Mouse (Mus musculus) right cerebral cortex, adult 2 months (tissue): ENCODE measurements around the gene Cwc27.
A peak's percentile ranks its signal among the peaks of the same experiment; 100 is the strongest.

ENCODE experiments used
- DNase-seq, 2 experiments: peaks; one replicate each; pipeline ENCODE4 v3.0.0; 2021 to 2022; ENCODE audit warnings: low spot score in 2 of 2

The Cwc27 gene

DNA sequence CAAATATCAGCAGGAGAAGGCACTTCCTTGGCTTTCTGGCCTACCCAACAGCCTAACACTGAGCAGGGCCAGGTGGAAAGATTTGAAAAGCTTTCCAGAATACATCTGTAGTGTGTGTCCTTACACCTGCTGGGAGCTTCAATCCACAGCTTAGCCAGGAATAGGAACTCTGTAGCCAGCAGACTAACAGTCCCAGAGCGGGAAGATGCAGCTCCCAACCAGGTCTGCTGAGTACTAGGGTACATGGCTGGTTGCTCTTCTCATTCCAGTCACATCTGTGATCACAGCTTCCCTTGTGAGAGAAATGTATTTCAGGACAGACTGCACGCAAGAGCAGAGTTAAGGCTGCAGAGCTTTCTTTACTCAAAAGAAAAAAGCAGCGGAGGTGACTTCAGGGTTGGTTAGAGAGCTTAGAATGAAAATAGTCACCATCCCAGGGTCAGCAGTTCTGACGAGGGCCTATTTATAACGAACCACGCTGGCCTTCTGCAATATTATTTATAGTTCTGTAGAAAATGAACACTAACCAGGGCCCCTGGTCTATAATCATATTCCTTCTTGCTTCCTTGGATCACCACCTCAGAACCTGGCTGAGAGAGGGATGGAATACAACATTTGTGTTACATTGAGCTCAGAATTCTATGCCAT lies 171.0 kb downstream of the Cwc27 start:
- no peak for DNase-seq

DNA sequence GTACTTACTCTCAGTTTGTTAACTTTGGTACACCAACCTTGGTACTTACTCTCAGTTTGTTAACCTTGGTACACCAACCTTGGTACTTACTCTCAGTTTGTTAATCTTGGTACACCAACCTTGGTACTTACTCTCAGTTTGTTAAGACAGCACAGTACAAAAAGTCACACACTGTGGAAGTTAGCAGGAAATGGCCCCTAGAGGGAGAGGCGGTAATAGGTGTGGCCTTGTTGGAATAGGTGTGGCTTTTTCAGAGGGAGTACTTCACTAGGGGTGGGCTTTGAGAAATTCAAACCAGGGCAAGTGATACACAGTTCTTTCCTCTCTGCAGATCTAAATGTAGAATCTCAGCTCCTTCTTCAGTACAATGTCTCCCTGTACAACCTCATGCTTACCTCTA lies 172.8 kb downstream of the Cwc27 start:
- DNase-seq: no peak

DNA sequence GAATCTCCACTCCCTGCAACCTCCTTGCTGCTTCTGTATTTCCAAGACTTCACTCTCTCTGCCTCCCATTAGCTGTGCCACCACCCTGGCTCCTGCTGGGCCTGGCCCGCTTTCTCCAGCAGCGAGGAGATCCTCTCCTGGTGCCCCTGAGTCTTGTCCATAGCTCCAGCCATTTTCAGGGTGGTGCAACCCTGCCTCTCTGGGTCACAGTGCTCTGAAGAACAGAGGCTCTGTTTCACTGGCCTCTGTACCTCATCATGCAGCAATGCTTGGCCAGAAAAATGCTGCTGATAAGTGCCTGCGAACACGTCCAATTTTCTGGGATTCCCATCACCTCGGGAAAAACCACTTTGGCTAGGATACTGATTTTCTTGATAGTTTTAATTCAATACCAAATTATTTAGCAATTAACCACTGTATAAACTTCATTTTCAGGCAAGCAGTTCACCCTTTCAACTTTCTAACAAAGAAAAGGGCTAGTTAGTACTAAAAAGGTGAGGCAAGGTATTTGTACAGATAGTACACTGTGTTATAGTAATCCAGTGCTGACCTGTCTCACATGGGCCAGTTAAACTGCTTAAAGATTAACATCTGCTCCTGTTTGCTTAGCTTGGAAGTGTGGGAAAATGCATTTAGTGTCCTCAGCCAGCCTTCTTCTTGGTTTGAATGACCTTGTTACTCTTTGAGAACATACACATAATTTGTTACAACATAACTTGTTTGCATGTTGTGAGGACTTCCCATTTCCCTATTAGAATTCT lies 176.1 kb downstream of the Cwc27 start:
- no peak for DNase-seq

DNA sequence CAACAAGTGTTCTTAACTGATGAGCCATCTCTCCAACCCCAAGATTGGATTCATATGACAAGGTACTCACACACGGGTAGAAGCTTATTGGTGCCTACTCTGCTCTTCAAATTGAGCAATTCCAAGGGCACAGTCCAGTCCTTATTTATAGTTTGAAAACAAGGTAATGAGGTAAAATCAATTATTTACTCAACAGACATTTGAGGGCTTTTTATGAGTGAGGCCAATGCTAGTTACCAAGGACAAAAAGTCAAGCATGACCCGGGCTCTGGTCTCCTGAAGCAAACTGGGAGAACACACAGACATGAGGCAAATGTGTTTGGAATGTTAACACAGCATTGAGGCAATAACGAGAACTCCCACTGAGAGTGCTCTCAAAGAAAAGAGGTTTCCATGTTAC lies 178.0 kb downstream of the Cwc27 start:
- no peak for DNase-seq

DNA sequence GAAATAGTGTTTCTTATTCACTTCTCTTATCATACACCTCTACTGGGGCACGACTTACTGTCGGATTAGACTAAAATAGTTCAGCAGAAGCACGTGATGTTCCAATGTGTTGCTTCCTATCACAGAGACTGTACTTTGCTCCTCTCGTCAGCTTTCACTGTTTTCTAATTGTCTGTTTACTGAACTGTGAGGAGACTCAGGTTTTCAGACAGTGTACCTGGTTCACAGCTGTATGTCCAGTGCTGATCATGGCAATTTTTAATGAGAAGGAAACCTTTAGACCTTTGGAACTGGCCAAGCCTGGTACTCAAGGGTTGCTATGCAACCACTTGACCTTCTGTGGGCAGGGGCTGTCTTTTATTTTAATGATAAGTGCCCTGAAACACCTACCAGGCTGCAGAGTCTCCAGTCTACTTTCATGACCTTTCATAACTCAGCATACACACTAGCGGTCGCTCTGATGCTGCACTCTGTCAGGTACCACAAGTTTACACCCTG lies 180.9 kb downstream of the Cwc27 start:
- DNase-seq: no peak

DNA sequence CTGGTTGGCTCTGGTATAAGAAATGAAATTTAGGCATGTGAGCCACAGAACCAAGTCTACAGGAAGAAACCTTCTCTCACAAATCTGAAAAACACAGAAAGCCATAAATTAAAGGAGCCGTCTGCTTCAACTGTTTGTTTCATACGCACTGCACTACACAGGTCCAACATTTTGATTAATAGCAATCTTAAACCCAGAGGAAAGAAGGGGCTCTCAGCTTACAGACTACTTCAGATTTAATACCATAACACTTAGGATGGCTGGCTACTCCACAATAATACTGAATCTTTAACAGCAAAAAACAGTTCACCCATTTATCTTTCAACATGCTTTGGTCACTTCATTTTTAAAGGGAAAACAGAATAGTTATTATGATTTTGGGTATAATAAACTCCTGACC lies 182.2 kb downstream of the Cwc27 start:
- no peak for DNase-seq

DNA sequence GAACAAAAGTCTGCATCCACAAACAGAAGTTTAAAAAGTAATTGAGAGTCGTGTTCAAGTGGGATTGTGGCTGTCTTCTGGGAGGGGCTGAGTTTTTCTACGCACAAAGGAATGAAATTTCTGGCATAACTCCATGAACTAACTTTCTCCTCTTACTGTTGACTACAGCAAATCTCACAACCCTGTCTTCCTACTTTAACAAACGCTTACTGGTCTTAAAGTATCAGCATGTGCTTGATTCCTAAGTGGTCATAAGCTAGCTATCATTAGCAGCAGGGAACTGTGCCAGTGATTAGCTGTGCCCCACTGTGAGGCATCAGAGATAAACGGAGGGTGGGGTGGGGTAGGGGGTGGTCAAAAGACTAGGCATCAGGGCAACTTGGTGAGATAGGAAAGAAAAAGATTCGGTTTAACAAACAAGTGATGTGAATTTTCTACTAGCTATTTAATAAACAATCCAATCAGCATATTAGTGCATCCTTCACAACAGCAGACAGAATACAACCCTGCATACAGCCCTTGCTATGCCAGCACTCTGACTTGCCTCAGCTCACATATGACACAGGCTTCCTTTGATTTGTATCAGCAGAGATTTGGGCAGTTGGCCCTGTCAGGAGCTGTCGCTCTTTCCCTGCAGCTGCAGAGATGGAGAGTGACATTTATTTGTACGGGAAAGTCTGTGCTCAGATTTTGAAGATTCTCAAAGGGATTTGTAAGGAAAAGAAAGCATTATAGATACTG lies 184.3 kb downstream of the Cwc27 start:
- no peak for DNase-seq

DNA sequence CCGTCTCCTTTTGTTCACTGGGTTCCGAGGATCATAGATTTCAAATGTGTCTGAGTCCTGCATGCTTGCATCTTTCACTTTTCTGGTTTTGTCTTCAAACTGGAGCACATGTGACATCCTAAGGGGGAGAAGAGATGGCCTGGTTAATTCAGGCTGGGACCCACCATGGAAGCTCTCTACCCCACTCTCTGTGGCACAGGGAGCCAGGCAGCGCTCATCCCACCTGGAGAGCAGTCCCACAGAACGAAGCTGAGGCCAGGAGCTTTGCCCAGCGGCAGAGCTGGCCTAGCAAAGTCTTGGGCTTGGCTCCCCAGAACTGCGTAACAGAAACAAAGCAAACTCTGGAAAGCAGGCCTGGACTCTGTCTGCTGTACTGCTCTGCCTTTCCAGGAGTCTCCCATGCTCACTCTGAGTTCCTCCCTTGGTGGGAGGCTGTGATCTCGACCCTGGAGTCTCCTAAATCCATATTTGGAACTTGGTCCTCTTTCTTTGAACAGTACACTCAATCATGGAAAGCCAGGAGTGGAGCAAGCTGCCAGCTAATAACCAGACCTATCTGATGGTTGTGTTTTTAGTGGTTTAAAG lies 185.2 kb downstream of the Cwc27 start:
- DNase-seq: no peak

DNA sequence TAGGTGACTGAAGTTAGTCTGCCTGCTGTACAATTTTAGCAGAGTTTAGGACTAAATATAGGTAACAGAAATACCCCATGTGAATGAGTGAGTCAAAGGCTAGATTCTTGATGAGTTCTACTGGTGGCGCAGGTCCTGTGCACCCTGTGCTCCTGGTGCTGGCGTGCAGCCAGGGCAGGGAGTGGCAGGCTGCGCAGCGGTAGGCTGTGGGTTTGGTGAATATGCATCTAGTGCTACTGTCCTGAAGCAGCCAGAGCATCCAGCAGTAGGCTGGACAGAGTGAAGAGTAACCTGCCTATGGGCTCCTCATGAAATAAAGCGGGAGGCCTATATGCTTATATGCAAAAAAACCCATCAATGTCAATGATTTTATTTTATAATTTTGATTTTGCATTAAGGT lies 186.1 kb downstream of the Cwc27 start:
- no peak for DNase-seq

DNA sequence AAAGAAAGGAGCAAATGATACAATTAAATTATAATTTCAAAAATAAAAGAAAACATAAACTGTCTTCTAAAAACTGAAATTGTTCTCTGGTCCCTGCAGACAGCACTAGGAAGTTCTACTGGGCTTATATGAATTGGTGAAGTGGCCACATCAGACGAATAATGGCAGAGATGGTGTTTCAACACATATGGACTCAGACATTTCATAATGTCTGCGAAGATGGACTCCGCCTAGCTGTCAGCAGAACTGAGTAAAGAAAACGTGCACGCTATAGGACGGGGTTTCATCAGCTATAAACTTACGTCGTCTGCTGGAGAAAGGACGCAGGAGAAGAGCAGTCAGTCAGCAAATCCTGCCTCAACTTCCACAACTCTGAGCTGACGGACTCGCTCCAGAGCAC lies 187.3 kb downstream of the Cwc27 start:
- DNase-seq: no peak

DNA sequence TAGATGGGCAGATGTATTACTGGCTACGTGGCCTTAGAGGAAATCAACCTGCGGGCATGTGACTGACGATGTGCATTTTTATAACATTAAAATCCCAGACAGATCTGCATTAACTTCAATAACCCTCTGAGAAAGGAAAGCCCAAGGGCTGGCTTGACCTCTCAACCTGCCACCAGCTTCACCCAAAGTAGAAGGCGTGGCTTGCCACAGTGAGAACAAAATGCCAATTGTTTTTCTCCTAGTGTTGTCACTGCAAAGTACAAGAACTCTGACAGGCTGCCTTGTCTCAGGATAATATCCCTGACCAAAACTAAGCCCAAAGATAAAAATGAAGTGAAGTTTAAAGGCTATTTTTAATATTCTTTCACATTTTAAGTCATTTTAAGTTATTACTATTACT lies 188.9 kb downstream of the Cwc27 start:
- no peak for DNase-seq

DNA sequence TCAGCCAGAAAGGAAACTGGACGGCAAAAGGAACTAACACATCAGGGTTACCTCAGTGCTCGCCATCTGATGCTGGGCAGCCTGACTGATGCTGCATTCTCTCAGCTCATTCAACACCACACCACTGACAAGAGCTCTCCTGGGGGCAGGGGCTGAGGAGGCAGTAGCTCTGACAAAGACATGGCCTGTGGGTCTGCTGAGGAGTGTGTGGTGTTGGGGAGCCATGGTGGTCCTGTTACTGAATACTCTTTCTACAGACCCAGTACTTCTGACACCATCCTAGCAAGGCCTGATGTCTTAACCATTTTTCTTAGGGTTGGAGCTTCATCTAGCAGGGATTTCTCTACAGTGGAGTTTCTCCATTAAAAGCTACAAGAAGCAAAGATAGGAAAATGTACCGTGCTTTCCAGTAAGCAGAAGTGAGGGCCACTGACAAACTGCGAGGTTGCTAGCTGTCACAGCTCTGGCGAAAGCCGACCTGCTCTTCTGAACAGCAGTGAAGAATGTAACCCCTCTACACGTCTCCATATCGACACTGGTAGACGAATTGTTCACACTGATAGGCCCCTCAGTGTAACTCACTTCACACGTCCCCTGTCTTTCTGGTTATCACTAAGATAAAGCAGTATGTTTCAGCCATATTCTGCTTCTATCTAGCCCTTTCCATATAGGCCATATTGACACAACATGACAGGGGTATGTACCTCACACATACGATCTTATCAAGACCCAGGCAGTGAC lies 189.6 kb downstream of the Cwc27 start:
- no peak for DNase-seq

DNA sequence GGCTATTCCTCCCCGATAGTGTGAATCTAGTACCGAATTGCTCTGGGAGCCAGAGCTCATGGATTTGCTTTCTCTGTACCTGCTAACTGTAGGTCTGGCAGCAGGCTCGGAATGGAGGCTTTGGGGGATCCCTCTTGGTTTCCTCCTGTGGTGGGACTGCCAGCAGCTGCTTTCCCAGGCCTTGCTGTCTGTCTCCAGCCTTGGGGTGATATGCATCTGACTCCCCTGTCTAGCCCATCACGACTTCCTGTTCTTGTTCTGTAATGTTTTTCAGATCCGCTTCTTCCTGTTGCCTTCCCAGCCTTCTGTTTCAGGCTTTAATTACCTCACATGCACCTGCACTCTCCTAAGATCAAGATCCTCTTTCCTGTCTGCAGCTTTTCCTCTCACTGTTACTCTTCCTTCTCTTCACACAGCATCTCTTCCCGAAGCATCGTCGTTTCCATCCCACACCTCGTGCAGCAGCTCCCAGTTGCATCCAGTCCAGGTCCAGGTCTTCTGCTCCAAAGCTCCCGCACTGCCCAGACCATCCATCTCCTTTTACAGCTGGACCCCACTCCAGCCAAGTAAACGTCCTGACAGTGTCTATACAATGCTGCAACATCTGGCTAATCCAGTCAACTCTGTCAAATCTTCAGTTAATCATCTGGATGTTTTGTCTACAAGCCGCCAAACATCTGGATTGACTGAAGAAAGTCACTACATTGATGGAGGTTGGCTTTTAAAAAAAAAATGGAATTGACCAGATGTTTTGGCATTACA lies 193.6 kb downstream of the Cwc27 start:
- no peak for DNase-seq

DNA sequence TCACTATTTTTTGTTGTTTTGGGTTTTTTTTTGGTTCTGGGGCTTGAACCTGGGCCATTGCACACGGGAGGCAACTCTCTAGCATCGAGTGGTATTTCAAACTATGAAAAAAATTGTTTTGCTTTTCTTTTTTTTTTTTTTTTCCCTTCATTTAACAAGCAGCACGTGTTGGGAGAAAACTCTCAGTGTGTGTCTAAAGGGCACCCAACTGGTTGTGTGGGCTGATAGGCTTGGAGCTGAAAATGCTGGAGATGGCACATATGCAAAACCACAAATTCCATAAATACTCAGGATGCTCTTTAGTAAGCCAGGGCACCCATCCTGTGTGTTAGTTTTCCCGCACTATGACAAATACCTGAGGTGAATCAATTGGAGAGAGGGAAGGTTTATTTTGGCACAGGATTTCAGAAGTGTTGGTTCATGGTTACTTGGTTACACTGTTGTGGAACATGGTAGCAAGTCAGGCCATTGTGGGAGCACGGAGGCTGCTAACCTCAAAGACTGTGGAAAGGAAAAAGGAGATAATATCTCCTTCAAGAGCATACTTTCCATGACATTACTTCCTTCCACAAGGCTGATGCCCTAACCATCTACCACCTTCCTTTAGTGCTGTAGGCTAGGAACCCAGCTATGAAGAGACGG lies 194.7 kb downstream of the Cwc27 start:
- DNase-seq: no peak

DNA sequence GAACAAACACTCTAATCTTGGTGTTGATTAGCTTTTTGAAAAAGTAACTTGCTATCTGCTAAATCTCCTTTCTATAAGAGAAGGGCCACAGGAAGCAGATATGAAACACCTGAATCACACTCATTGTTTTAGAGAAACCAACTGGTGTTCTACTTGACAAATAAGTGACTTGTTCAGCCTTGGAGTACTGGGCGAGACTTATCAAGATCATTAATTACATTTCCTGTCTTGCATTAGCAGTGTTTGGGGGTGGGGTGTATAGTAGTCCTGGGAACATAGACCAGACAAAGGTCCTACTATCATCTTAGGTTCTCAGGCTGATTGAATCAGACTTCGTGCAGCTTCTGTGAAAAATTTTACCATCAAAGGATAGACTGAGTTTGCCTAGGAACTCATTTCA lies 196.5 kb downstream of the Cwc27 start:
- no peak for DNase-seq

DNA sequence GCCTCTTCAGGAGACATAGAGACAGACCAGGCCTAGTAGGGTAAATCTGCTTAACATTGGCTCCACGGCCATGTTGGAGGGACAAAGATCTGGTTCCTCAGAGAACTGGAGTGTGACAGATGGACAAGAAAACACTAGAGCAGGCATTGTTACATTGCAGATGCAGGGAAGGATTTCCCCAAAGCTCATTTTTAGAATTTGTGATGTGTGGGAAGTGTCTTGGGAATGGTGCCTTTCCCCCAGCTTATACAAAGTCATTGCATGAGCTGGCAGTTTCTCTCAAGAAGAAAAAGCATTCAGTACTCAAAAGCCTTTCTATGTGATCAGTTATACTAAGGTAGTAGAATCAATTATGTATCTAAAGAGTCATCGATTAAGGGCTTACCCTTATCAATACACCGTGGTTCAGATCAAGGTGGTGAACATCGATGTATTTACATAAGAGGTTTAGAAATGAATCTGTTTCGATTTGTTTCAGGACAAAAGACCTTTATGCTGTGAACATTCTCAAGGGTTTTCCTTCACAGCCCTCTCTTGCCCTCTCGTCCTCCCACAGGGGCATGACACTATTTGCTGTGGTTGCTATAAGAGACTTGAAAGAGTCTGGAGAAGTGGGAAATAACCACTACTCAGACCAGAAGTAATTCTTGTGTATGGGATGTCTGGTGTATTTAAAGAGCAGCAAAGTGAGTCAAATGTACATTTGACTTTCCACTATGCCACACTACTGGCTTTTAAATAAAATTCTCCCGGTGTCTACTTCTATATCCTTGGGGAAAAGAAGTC lies 197.2 kb downstream of the Cwc27 start:
- DNase-seq: peak; percentile 41

DNA sequence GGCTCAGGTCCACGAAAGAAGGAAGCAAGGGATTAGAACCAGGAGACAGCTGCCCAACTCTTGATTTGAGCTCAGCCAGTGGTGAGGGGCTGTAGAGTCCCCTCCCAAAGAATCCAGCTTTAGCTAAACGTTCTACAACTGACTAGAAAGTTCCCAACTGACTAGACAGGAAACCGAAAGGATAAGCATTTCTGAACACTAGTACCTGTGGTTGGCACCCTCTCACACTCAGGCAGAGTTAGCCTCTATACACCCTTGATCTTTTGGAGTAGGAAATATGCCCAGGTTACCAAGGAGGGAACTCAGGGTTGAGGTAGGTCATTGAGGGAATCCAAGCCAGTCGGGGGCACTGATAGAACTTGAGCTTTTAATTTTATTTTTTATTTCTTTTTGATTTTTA lies 199.7 kb downstream of the Cwc27 start:
- no peak for DNase-seq

DNA sequence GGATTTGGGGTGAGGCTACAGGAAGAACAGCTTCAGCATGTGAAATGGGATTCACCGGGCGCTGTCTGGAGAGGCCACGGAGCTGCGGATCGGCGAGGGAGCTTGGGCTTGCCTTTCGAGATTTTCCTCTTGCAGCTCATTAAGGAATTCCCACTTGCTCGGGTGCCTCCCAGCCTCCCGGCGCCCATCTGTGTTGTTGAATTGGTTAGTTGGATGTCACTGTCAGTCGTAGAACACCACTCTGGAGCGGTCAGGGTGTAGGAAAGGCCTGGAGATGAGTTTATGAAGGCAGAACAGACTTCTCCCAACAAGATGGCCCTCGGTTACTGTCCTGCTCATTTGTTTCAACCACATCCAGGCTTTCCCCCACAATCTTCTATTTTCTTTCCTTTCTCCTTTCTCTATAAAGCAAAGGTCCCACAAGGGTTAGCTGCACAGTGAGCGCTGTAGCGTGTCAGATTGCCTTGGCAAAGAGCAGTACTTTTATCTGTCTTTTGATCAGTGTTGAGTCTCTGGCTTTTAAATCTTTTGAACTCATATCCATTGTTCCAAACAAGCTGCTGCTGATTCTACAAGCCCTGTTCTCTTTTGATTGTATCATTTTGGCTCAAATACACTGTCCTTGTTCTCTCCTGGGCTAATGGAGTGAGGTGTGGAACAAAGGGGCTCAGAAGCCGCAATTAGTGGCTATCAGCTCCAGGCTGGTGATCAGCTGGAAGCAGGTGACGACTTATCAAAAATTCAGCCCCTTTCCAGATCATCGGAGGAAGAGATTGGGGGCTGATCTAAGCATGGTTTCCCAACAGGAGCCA lies 200.7 kb downstream of the Cwc27 start:
- no peak for DNase-seq

DNA sequence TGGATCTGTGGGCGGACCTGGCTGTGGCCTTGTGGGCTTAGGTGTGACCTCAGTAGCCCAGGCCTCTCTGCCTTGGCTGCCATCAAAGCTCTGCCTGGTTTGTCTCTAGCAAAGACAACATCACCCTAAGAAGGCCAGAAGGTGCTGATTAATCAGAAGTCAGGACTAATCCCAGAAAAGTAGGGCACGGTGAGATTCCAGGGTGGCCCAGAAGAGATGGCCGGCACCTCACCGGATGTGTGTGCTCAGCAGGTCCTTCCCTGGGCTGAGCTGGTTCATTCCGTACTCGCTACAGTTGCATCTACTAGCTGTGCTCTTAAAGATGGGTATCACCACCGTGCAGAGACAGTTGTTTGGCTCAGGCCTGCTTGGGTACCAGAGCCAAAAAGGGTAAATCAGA lies 201.8 kb downstream of the Cwc27 start:
- no peak for DNase-seq
